Mouse (Mus musculus) intestine, embryonic 14.5 days (tissue): ENCODE data around the gene Sec61a1. TPM values are rescaled to one million over a fixed set of nuclear protein-coding genes. Genes with fewer than 3 reads are reported as not detected.

Experiments
- ATAC-seq: fragments of 200-750 bp; cut with Nextera tagmentation; replicated peaks from 2 replicates; pipeline ENCODE4 v1.8.0; 2017; ENCODE audit warnings: low read depth, moderate number of reproducible peaks, moderate TSS enrichment, moderate library complexity; ENCODE audit not compliant: low FRiP score, low TSS enrichment
- DNase-seq: peaks from one replicate; pipeline ENCODE4 v3.0.0-alpha.2; 2018; ENCODE audit warnings: low spot score
- H3K27ac ChIP-seq: fragments of 300-500 bp; sonication (generic); 2 replicates; pipeline ENCODE4 v1.5.1; 2014; ENCODE audit warnings: low read depth, mild to moderate bottlenecking, control low read depth
- H3K27me3 ChIP-seq: fragments of 300-500 bp; sonication (generic); replicated peaks from 2 replicates; pipeline ENCODE4 v1.6.1; 2014; ENCODE audit warnings: low read length, control low read depth; ENCODE audit not compliant: control insufficient read depth, insufficient read depth
- H3K36me3 ChIP-seq: fragments of 300-500 bp; sonication (generic); 2 replicates; pipeline ENCODE4 v1.6.1; 2014; ENCODE audit warnings: low read length, control low read depth; ENCODE audit not compliant: control insufficient read depth, insufficient read depth
- H3K4me1 ChIP-seq: fragments of 300-500 bp; sonication (generic); replicated peaks from 2 replicates; pipeline ENCODE4 v1.6.1; 2014; ENCODE audit warnings: low read length, control low read depth, mixed read lengths; ENCODE audit not compliant: control insufficient read depth, insufficient read depth
- H3K4me2 ChIP-seq: fragments of 300-500 bp; sonication (generic); 2 replicates; pipeline ENCODE4 v1.6.1; 2014; ENCODE audit warnings: low read length
- H3K4me3 ChIP-seq: fragments of 300-500 bp; sonication (generic); 2 replicates; pipeline ENCODE4 v1.5.1; 2014; ENCODE audit warnings: low read depth, low read length, control low read depth, mixed read lengths
- H3K9ac ChIP-seq: fragments of 300-500 bp; sonication (generic); 2 replicates; pipeline ENCODE4 v1.6.1; 2014; ENCODE audit warnings: mild to moderate bottlenecking, low read length
- H3K9me3 ChIP-seq: fragments of 300-500 bp; sonication (generic); 2 replicates; pipeline ENCODE4 v1.6.1; 2016; ENCODE audit warnings: low read length, control low read depth; ENCODE audit not compliant: control insufficient read depth
- WGBS: fragments of 180-500 bp; shearing (Covaris S2); extraction: QIAGEN DNeasy Blood & Tissue Kit; methylation state at CpG from one replicate; pipeline ENCODE4 v1.1.7; 2014; 5-methylcytosine and 5-hydroxymethylcytosine counted together
- polyA plus RNA-seq: library from polyadenylated mRNA; unstranded; fragments of >200 nt; fragmentation: Nextera tagmentation; extraction: Ambion mirVana; gene quantifications from 2 replicates; pipeline ENCODE4 v1.2.1, GENCODE M21; 2014

Sec61a1 gene
- polyA plus RNA-seq, 1 experiment from 2014 or later = 246 TPM

- DNase-seq (no peak), ATAC-seq (no peak)
- peaks cover 63% of the 10 kb centered on the region for H3K36me3 ChIP-seq
- 85% methylated on average over 4 of the region's 4 CpGs for WGBS
- H3K9ac ChIP-seq = no peak overlapping the region
- no peaks in the 10 kb centered on the region for H3K9me3 ChIP-seq
- no peak overlapping the region for H3K4me2 ChIP-seq
- no peak overlapping the region for H3K4me3 ChIP-seq
- H3K27me3 ChIP-seq = no peaks in the 10 kb centered on the region
- no peaks in the 10 kb centered on the region for H3K4me1 ChIP-seq
- H3K27ac ChIP-seq = no peak overlapping the region
Observed at GRCm38 (mm10) chr6:88503044-88503443, 15.7 kb downstream of the Sec61a1 start.

GRCm38 (mm10) chr6:88502030-88502970 is 16.4 kb downstream of the Sec61a1 start:
- H3K27ac ChIP-seq = no peak overlapping the region

DNA sequence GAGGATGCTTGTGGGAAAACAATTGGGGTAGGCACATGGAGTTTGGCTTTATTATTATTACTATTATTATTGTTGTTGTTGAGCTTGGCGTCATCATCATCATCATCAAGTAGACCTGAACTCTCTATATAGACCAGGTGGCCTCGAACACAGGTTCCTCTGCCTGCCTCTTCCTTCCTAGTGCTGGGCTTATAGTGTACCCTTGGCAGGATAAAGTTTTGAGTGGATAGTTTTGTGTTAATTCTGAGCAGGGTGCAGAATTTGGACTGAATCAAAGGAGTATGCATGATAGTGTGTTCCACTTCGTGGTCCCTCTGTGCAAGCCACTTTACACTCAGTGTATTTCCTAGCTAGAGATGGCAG is 18.3 kb downstream of the Sec61a1 start:
- Histone ChIP-seq H3K4me1 (no peaks in the 10 kb centered on the region), H3K36me3 (peaks cover 56% of the 10 kb centered on the region), H3K27ac (no peak overlapping the region), H3K9me3 (no peaks in the 10 kb centered on the region), H3K27me3 (no peaks in the 10 kb centered on the region), H3K4me3 (peak overlapping the region; percentile 51), H3K4me2 (peak overlapping the region; percentile 98), H3K9ac (peak overlapping the region; percentile 58)
- ATAC-seq (0 out of 2 replicates have a peak, but pooled peaks have one; percentile 6), DNase-seq (no peak)
- 4% methylated on average over 3 of the region's 3 CpGs for WGBS

More at GRCm38 (mm10) chr6:88502030-88502970, 16.4 kb downstream of the Sec61a1 start:
- peaks cover 62% of the 10 kb centered on the region for H3K36me3 ChIP-seq
- H3K4me2 ChIP-seq = no peak overlapping the region
- no peaks in the 10 kb centered on the region for H3K9me3 ChIP-seq
- H3K4me3 ChIP-seq = no peak overlapping the region
- ATAC-seq (no peak), DNase-seq (no peak)
- no peak overlapping the region for H3K9ac ChIP-seq
- no peaks in the 10 kb centered on the region for H3K27me3 ChIP-seq
- WGBS = 71% methylated on average over 13 of the region's 13 CpGs
- H3K4me1 ChIP-seq = no peaks in the 10 kb centered on the region

GRCm38 (mm10) chr6:88499481-88500404 is 19.0 kb downstream of the Sec61a1 start:
- peak overlapping the region; percentile 51 for H3K4me3 ChIP-seq
- H3K27me3 ChIP-seq = no peaks in the 10 kb centered on the region
- no peak overlapping the region for H3K27ac ChIP-seq
- H3K4me2 ChIP-seq = peak overlapping the region; percentile 98
- no peaks in the 10 kb centered on the region for H3K4me1 ChIP-seq
- ATAC-seq (peak; percentile 61), DNase-seq (peak; percentile 90)
- peaks cover 49% of the 10 kb centered on the region for H3K36me3 ChIP-seq
- peak overlapping the region; percentile 58 for H3K9ac ChIP-seq
- no peaks in the 10 kb centered on the region for H3K9me3 ChIP-seq
- WGBS = 4% methylated on average over 66 of the region's 76 CpGs

DNA sequence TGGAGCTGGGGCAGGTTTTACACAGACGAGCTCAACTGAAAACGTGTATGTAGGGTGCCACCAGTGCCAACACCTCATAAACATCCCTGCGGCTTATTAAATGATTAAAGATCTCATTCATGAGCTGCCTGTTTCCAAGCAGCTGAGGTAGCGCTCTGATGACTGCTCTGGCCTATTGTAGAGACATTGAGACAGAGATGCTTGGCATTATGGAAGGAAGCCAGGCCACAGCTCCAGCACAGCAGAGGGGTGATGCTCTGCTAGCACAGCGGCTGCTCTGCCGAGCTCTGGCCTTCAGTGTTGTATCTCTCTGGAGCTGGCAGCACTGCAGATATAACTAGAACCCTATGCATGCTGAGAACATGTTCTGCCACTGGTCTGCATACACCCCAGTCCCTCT is 25.0 kb downstream of the Sec61a1 start:
- 88% methylated on average over 6 of the region's 6 CpGs for WGBS
- DNase-seq (no peak), ATAC-seq (no peak)
- Histone ChIP-seq H3K27me3 (no peaks in the 10 kb centered on the region), H3K27ac (no peak overlapping the region), H3K4me1 (no peaks in the 10 kb centered on the region), H3K4me3 (no peak overlapping the region), H3K4me2 (no peak overlapping the region), H3K36me3 (peaks cover 60% of the 10 kb centered on the region), H3K9me3 (no peaks in the 10 kb centered on the region), H3K9ac (no peak overlapping the region)

- WGBS = 91% methylated on average over 12 of the region's 12 CpGs
Observed at GRCm38 (mm10) chr6:88490629-88491354, 27.9 kb downstream of the Sec61a1 start.

DNA sequence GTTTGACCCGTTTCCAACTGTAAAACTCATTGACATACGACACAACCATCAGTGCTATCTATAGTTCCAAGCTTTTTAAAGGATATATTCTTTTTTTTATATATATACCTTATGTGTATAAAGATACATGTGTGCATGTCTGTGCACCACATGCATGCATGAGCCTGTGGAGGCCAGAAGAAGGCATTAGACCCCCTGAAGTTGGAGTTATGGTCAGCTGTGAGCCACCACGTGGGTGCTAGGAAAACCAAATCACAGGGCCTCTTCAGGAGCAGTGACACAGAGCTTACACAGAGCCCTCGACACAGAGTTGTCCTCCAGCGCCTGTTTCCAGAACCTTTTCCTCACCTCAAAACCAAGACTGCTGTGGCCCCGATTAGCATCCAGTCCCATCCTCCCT is 28.9 kb downstream of the Sec61a1 start:
- Histone ChIP-seq H3K4me3 (no peak overlapping the region), H3K4me1 (no peaks in the 10 kb centered on the region), H3K9ac (no peak overlapping the region), H3K36me3 (peaks cover 61% of the 10 kb centered on the region), H3K9me3 (no peaks in the 10 kb centered on the region), H3K4me2 (no peak overlapping the region), H3K27me3 (no peaks in the 10 kb centered on the region), H3K27ac (no peak overlapping the region)
- DNase-seq (no peak), ATAC-seq (no peak)
- WGBS = 80% methylated on average over 6 of the region's 6 CpGs

More at GRCm38 (mm10) chr6:88490629-88491354, 27.9 kb downstream of the Sec61a1 start:
- Histone ChIP-seq H3K27ac (no peak overlapping the region), H3K4me2 (no peak overlapping the region), H3K4me1 (no peaks in the 10 kb centered on the region), H3K27me3 (no peaks in the 10 kb centered on the region), H3K9ac (no peak overlapping the region), H3K9me3 (no peaks in the 10 kb centered on the region), H3K4me3 (no peak overlapping the region), H3K36me3 (peaks cover 52% of the 10 kb centered on the region)
- DNase-seq (no peak), ATAC-seq (no peak)

GRCm38 (mm10) chr6:88489026-88489425 is 29.7 kb downstream of the Sec61a1 start:
- Histone ChIP-seq H3K4me1 (no peaks in the 10 kb centered on the region), H3K36me3 (peaks cover 69% of the 10 kb centered on the region), H3K9ac (no peak overlapping the region), H3K27me3 (no peaks in the 10 kb centered on the region), H3K4me3 (no peak overlapping the region), H3K9me3 (no peaks in the 10 kb centered on the region), H3K27ac (no peak overlapping the region), H3K4me2 (no peak overlapping the region)
- WGBS = 87% methylated on average over 7 of the region's 7 CpGs
- ATAC-seq = no peak
- no peak for DNase-seq
